Mouse (Mus musculus) hindbrain, postnatal 0 days (tissue): ENCODE measurements around the gene Rhod. TPM values are rescaled to one million over a fixed set of nuclear protein-coding genes. Genes with fewer than 3 reads are reported as not detected.
"Not testable (repeated sequence)": the region's sequence is repeated elsewhere in the genome, so short reads cannot be mapped to it uniquely, and the experiment has no call there.

Experiments
- ATAC-seq: fragments of 200-750 bp; cut with Nextera tagmentation; 2 replicates; pipeline ENCODE4 v1.8.0; 2017; ENCODE audit warnings: mild to moderate bottlenecking, moderate TSS enrichment, moderate library complexity
- DNase-seq: peaks from one replicate; pipeline ENCODE4 v3.0.0-alpha.2; 2015; ENCODE audit warnings: low spot score
- H3K27ac ChIP-seq: fragments of 300-500 bp; sonication (generic); 2 replicates; pipeline ENCODE4 v1.5.1; 2014; ENCODE audit warnings: mild to moderate bottlenecking
- H3K27me3 ChIP-seq: fragments of 300-500 bp; sonication (generic); 2 replicates; pipeline ENCODE4 v1.6.1; 2014; ENCODE audit warnings: low read length, mixed read lengths; ENCODE audit not compliant: insufficient read depth
- H3K36me3 ChIP-seq: fragments of 300-500 bp; sonication (generic); 2 replicates; pipeline ENCODE4 v1.6.1; 2014; ENCODE audit warnings: low read length, mixed read lengths; ENCODE audit not compliant: insufficient read depth
- H3K4me1 ChIP-seq: fragments of 300-500 bp; sonication (generic); 2 replicates; pipeline ENCODE4 v1.6.1; 2014; ENCODE audit warnings: antibody characterized with exemption, low read length, mixed read lengths; ENCODE audit not compliant: insufficient read depth
- H3K4me2 ChIP-seq: fragments of 300-500 bp; sonication (generic); 2 replicates; pipeline ENCODE4 v1.6.1; 2014; ENCODE audit warnings: low read depth, mild to moderate bottlenecking, low read length, moderate library complexity, mixed read lengths
- H3K4me3 ChIP-seq: fragments of 300-500 bp; sonication (generic); 2 replicates; pipeline ENCODE4 v1.5.1; 2014; ENCODE audit warnings: low read length
- H3K9ac ChIP-seq: fragments of 300-500 bp; sonication (generic); replicated peaks from 2 replicates; pipeline ENCODE4 v1.6.1; 2014; ENCODE audit warnings: mild to moderate bottlenecking, low read length, moderate library complexity, mixed read lengths
- H3K9me3 ChIP-seq: fragments of 300-500 bp; sonication (generic); 2 replicates; pipeline ENCODE4 v1.6.1; 2016; ENCODE audit warnings: low read length, mixed read lengths
- CTCF ChIP-seq: IDR thresholded peaks from 2 replicates; pipeline ENCODE4 v1.5.1; 2016; ENCODE audit warnings: antibody characterized with exemption, control low read depth, low read depth
- WGBS: fragments of 180-500 bp; shearing (Covaris S2); extraction: QIAGEN DNeasy Blood & Tissue Kit; methylation state at CpG from one replicate; pipeline ENCODE4 v1.1.7; 2014; 5-methylcytosine and 5-hydroxymethylcytosine counted together
- polyA plus RNA-seq: library from polyadenylated mRNA; unstranded; fragments of >200 nt; fragmentation: Nextera tagmentation; extraction: Ambion mirVana; gene quantifications from 2 replicates; pipeline ENCODE4 v1.2.1, GENCODE M21; 2015
- total RNA-seq: library from RNA; depleted of rRNA; stranded (reverse); fragments of >200 nt; gene quantifications from 2 replicates; pipeline ENCODE4 v1.2.3, GENCODE M21; 2014

Gene Rhod
- total and polyA plus RNA-seq, 2 experiments from 2014 or later = 5.7 to 7.2 TPM

- ATAC-seq (no peak), DNase-seq (no peak)
- no peak overlapping the region for H3K27ac ChIP-seq
- H3K27me3 ChIP-seq = no peaks in the 10 kb centered on the region
- H3K9me3 ChIP-seq = no peaks in the 10 kb centered on the region
- no peak for TF ChIP-seq CTCF
- no peak overlapping the region for H3K9ac ChIP-seq
- no peaks in the 10 kb centered on the region for H3K4me1 ChIP-seq
- 86% methylated on average over 4 of the region's 4 CpGs for WGBS
- H3K4me3 ChIP-seq = no peak overlapping the region
- H3K36me3 ChIP-seq = no peaks in the 10 kb centered on the region
- no peak overlapping the region for H3K4me2 ChIP-seq
Observed at GRCm38 (mm10) chr19:4464666-4465065, 25.4 kb upstream of the Rhod start.

- Histone ChIP-seq H3K27me3 (no peaks in the 10 kb centered on the region), H3K4me1 (no peaks in the 10 kb centered on the region), H3K36me3 (no peaks in the 10 kb centered on the region), H3K27ac (no peak overlapping the region), H3K9ac (no peak overlapping the region), H3K4me2 (no peak overlapping the region), H3K4me3 (no peak overlapping the region), H3K9me3 (no peaks in the 10 kb centered on the region)
- no peak for TF ChIP-seq CTCF
- DNase-seq = no peak
- 84% methylated on average over 8 of the region's 8 CpGs for WGBS
- ATAC-seq = no peak
Observed at GRCm38 (mm10) chr19:4461981-4462380, 22.7 kb upstream of the Rhod start.

DNA sequence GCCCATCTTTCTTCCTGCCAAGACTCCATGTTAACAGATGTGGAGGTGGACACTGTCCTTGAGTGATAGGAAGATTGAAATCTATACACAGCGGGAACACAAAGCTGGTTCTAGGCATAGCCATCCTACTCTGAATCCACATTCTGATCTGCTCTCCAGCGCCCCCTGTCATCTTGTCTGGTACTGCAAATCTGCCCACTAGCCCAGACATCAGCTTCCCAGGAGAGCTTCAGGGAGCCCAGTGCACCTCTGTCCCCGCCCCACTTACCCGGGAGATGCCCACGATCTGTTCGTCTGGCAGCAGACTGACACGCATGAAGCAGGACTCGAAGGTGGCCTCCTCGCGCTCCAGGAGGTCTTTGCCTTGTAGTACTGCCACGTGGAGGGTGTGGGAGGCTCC, 17.0 kb upstream of the Rhod start:
- Histone ChIP-seq H3K4me3 (no peak overlapping the region), H3K27me3 (no peaks in the 10 kb centered on the region), H3K4me2 (no peak overlapping the region), H3K4me1 (no peaks in the 10 kb centered on the region), H3K9me3 (no peaks in the 10 kb centered on the region), H3K9ac (no peak overlapping the region), H3K27ac (no peak overlapping the region), H3K36me3 (no peaks in the 10 kb centered on the region)
- DNase-seq (peak; percentile 41), ATAC-seq (0 out of 2 replicates have a peak, but pooled peaks have one; percentile 18)
- WGBS = 17% methylated on average over 11 of the region's 11 CpGs
- TF ChIP-seq CTCF = peak; percentile 73

DNA sequence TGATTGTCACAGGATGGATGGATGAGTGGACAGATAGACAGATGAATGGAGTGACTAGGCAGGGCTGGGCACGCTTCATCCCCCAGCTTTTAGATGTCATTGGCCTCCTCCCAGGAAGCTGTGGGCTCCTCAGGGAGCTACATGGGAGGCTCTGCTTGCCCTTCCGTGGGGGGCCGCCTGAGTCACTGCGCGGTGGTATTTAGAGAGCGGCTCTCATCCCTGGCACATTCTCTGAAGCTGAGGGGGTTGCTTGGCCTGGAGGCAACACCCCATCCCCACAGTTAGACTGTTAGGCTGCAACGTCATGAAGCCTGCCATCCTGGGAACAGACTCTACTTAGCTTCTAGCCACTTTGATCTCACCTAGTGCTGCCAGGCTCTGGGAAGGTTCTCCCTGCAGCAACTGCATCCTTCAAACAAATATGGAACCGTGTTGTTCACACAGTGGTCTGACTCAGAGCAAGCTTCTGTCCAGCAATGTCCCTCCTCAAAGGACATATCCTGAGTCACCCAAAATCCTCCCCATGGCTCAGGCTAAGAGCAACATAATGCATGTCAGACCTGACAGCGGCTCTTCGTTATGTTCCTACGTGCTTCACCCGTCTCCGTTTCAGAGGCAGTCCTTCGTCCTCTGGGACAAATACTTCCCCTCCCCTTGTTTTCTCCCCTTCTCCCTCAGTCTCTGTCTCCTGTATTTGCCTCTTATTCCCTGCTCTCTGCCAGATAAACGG, 16.0 kb upstream of the Rhod start:
- TF ChIP-seq CTCF = no peak
- WGBS = 73% methylated on average over 15 of the region's 15 CpGs
- H3K9ac ChIP-seq = no peak overlapping the region
- ATAC-seq (no peak), DNase-seq (no peak)
- no peaks in the 10 kb centered on the region for H3K4me1 ChIP-seq
- H3K4me3 ChIP-seq = no peak overlapping the region
- H3K9me3 ChIP-seq = no peaks in the 10 kb centered on the region
- no peaks in the 10 kb centered on the region for H3K36me3 ChIP-seq
- H3K27ac ChIP-seq = no peak overlapping the region
- H3K27me3 ChIP-seq = no peaks in the 10 kb centered on the region
- H3K4me2 ChIP-seq = no peak overlapping the region

GRCm38 (mm10) chr19:4454040-4454439, 14.8 kb upstream of the Rhod start:
- H3K27ac ChIP-seq, H3K4me2 ChIP-seq, H3K36me3 ChIP-seq, H3K27me3 ChIP-seq, H3K9me3 ChIP-seq, H3K9ac ChIP-seq, ATAC-seq, H3K4me1 ChIP-seq, DNase-seq, H3K4me3 ChIP-seq: not testable (repeated sequence)
- WGBS = 78% methylated on average over 1 of the region's 1 CpGs

- Histone ChIP-seq H3K27ac (no peak overlapping the region), H3K4me1 (no peaks in the 10 kb centered on the region), H3K9me3 (no peaks in the 10 kb centered on the region), H3K4me2 (no peak overlapping the region), H3K36me3 (no peaks in the 10 kb centered on the region), H3K9ac (no peak overlapping the region), H3K27me3 (no peaks in the 10 kb centered on the region), H3K4me3 (no peak overlapping the region)
- DNase-seq = no peak
- no peak for ATAC-seq
- TF ChIP-seq CTCF = no peak
- WGBS = 37% methylated on average over 4 of the region's 4 CpGs
Observed at GRCm38 (mm10) chr19:4452525-4452924, 13.3 kb upstream of the Rhod start.

- Histone ChIP-seq H3K9me3 (no peaks in the 10 kb centered on the region), H3K27me3 (no peaks in the 10 kb centered on the region), H3K4me1 (no peaks in the 10 kb centered on the region), H3K4me2 (no peak overlapping the region), H3K36me3 (no peaks in the 10 kb centered on the region), H3K4me3 (no peak overlapping the region), H3K27ac (no peak overlapping the region), H3K9ac (no peak overlapping the region)
- no peak for TF ChIP-seq CTCF
- ATAC-seq (0 out of 2 replicates have a peak, but pooled peaks have one; percentile 27), DNase-seq (no peak)
- 20% methylated on average over 5 of the region's 5 CpGs for WGBS
Observed at GRCm38 (mm10) chr19:4451965-4452364, 12.7 kb upstream of the Rhod start.
